Mouse (Mus musculus): Measurements from ENCODE around the gene Gm609. TPM values are rescaled to one million over a fixed set of nuclear protein-coding genes. Genes with fewer than 3 reads are reported as not detected.

The Gm609 gene
- total RNA-seq, 2 experiments from 2014 or later = 0.21 TPM; not detected in 1

- no peak for DNase-seq
These were observed 100.5 kb downstream of the Gm609 start for GRCm38 (mm10) chr16:45392246-45392645.

- DNase-seq = no peak
These were observed 101.1 kb downstream of the Gm609 start for GRCm38 (mm10) chr16:45391680-45392079.

- DNase-seq = no peak
These were observed 102.3 kb downstream of the Gm609 start for GRCm38 (mm10) chr16:45390286-45390956.

- no peak for DNase-seq
These were observed 102.9 kb downstream of the Gm609 start for GRCm38 (mm10) chr16:45389833-45390232.

- no peak for DNase-seq
These were observed 103.7 kb downstream of the Gm609 start for GRCm38 (mm10) chr16:45389041-45389440.

- no peak for DNase-seq
These were observed 111.0 kb downstream of the Gm609 start for GRCm38 (mm10) chr16:45381811-45382210.

- DNase-seq = no peak
These were observed 113.8 kb downstream of the Gm609 start for GRCm38 (mm10) chr16:45378959-45379358.

GRCm38 (mm10) chr16:45378147-45378943 lies 114.4 kb downstream of the Gm609 start:
- no peak for DNase-seq

- DNase-seq = no peak
These were observed 115.4 kb downstream of the Gm609 start for GRCm38 (mm10) chr16:45377332-45377731.

- DNase-seq = no peak
These were observed 116.0 kb downstream of the Gm609 start for GRCm38 (mm10) chr16:45376812-45377211.

GRCm38 (mm10) chr16:45376294-45376693 lies 116.5 kb downstream of the Gm609 start:
- no peak for DNase-seq

- DNase-seq = no peak
These were observed 117.1 kb downstream of the Gm609 start for GRCm38 (mm10) chr16:45375506-45376225.

- DNase-seq = no peak
These were observed 118.7 kb downstream of the Gm609 start for GRCm38 (mm10) chr16:45374074-45374473.

- DNase-seq = no peak
These were observed 121.7 kb downstream of the Gm609 start for GRCm38 (mm10) chr16:45371076-45371475.

- DNase-seq = no peak
These were observed 123.3 kb downstream of the Gm609 start for GRCm38 (mm10) chr16:45369285-45369965.

- no peak for DNase-seq
These were observed 126.7 kb downstream of the Gm609 start for GRCm38 (mm10) chr16:45366111-45366510.

GRCm38 (mm10) chr16:45365353-45365752 lies 127.4 kb downstream of the Gm609 start:
- DNase-seq = no peak

- DNase-seq = no peak
These were observed 128.1 kb downstream of the Gm609 start for GRCm38 (mm10) chr16:45364627-45365026.

GRCm38 (mm10) chr16:45363480-45364045 lies 129.2 kb downstream of the Gm609 start:
- no peak for DNase-seq
